Mouse (Mus musculus) liver, embryonic 13.5 days (tissue): ENCODE data around the gene Grap2. TPM values are rescaled to one million over a fixed set of nuclear protein-coding genes. Genes with fewer than 3 reads are reported as not detected.
"Not testable (repeated sequence)": the region's sequence is repeated elsewhere in the genome, so short reads cannot be mapped to it uniquely, and the experiment has no call there.

Experiments used
- ATAC-seq: fragments of 200-750 bp; cut with Nextera tagmentation; 2 replicates; pipeline ENCODE4 v1.8.0; 2017; ENCODE audit warnings: low read depth, mild to moderate bottlenecking, moderate number of reproducible peaks, moderate library complexity
- DNase-seq: peaks from one replicate; pipeline ENCODE4 v3.0.0; 2022
- H3K27ac ChIP-seq: fragments of 300-500 bp; sonication (generic); 2 replicates; pipeline ENCODE4 v1.5.1; 2015; ENCODE audit warnings: moderate library complexity, mild to moderate bottlenecking, inconsistent platforms
- H3K27me3 ChIP-seq: fragments of 300-500 bp; sonication (generic); 2 replicates; pipeline ENCODE4 v1.6.1; 2015; ENCODE audit warnings: mild to moderate bottlenecking, inconsistent platforms
- H3K36me3 ChIP-seq: fragments of 300-500 bp; sonication (generic); 2 replicates; pipeline ENCODE4 v1.6.1; 2015; ENCODE audit warnings: mild to moderate bottlenecking, inconsistent platforms
- H3K4me1 ChIP-seq: fragments of 300-500 bp; sonication (generic); replicated peaks from 2 replicates; pipeline ENCODE4 v1.6.1; 2015; ENCODE audit warnings: inconsistent platforms
- H3K4me2 ChIP-seq: fragments of 300-500 bp; sonication (generic); 2 replicates; pipeline ENCODE4 v1.6.1; 2015; ENCODE audit warnings: inconsistent platforms, mild to moderate bottlenecking, moderate library complexity
- H3K4me3 ChIP-seq: fragments of 300-500 bp; sonication (generic); replicated peaks from 2 replicates; pipeline ENCODE4 v1.5.1; 2015; ENCODE audit warnings: mild to moderate bottlenecking, inconsistent platforms
- H3K9ac ChIP-seq: fragments of 300-500 bp; sonication (generic); 2 replicates; pipeline ENCODE4 v1.6.1; 2015; ENCODE audit warnings: mild to moderate bottlenecking, inconsistent platforms
- H3K9me3 ChIP-seq: fragments of 300-500 bp; sonication (generic); replicated peaks from 2 replicates; pipeline ENCODE4 v1.6.1; 2016; ENCODE audit warnings: inconsistent platforms
- WGBS: fragments of 180-500 bp; shearing (Covaris S2); methylation state at CpG from one replicate; pipeline ENCODE4 v1.1.7; 2015; ENCODE audit not compliant: insufficient replicate concordance; 5-methylcytosine and 5-hydroxymethylcytosine counted together
- polyA plus RNA-seq: library from polyadenylated mRNA; unstranded; fragments of >200 nt; fragmentation: Nextera tagmentation; extraction: Ambion mirVana; gene quantifications from 2 replicates; pipeline ENCODE4 v1.2.1, GENCODE M21; 2015

Gene Grap2
- polyA plus RNA-seq, 1 experiment from 2014 or later: 31.6 TPM

- H3K27ac ChIP-seq, H3K4me3 ChIP-seq, H3K9ac ChIP-seq, DNase-seq, H3K9me3 ChIP-seq, H3K4me2 ChIP-seq, H3K36me3 ChIP-seq, ATAC-seq: not testable (repeated sequence)
- Histone ChIP-seq H3K4me1 (peaks cover 12% of the 10 kb centered on the region), H3K27me3 (peaks cover 67% of the 10 kb centered on the region)
- 54% methylated on average over 1 of the region's 1 CpGs for WGBS
Measured at GRCm38 (mm10) chr15:80580585-80580984, 8.2 kb downstream of the Grap2 start.

- H3K9me3 ChIP-seq: no peaks in the 10 kb centered on the region
- no peak overlapping the region for H3K27ac ChIP-seq
- H3K27me3 ChIP-seq: peaks cover 50% of the 10 kb centered on the region
- WGBS: 33% methylated on average over 20 of the region's 20 CpGs
- H3K4me1 ChIP-seq: peaks cover 15% of the 10 kb centered on the region
- DNase-seq (peak; percentile 17), ATAC-seq (peak; percentile 54)
- H3K9ac ChIP-seq: no peak overlapping the region
- H3K4me2 ChIP-seq: peak overlapping the region; percentile 31
- H3K36me3 ChIP-seq: no peaks in the 10 kb centered on the region
- no peak overlapping the region for H3K4me3 ChIP-seq
Measured at GRCm38 (mm10) chr15:80582581-80583495, 10.4 kb downstream of the Grap2 start.

- H3K4me2 ChIP-seq: no peak overlapping the region
- 50% methylated on average over 4 of the region's 4 CpGs for WGBS
- no peaks in the 10 kb centered on the region for H3K36me3 ChIP-seq
- no peaks in the 10 kb centered on the region for H3K9me3 ChIP-seq
- H3K4me1 ChIP-seq: peaks cover 15% of the 10 kb centered on the region
- H3K9ac ChIP-seq: no peak overlapping the region
- no peak overlapping the region for H3K27ac ChIP-seq
- DNase-seq (no peak), ATAC-seq (no peak)
- H3K4me3 ChIP-seq: no peak overlapping the region
- H3K27me3 ChIP-seq: peaks cover 40% of the 10 kb centered on the region
Measured at GRCm38 (mm10) chr15:80586296-80586695, 13.9 kb downstream of the Grap2 start.

- ATAC-seq: no peak
- no peak for DNase-seq
- H3K4me3 ChIP-seq: no peak overlapping the region
- no peak overlapping the region for H3K27ac ChIP-seq
- 58% methylated on average over 5 of the region's 5 CpGs for WGBS
- no peak overlapping the region for H3K4me2 ChIP-seq
- peaks cover 11% of the 10 kb centered on the region; the same call in 1 of the 2 replicates for H3K4me1 ChIP-seq
- no peak overlapping the region for H3K9ac ChIP-seq
- no peaks in the 10 kb centered on the region for H3K36me3 ChIP-seq
- H3K9me3 ChIP-seq: no peaks in the 10 kb centered on the region
- peaks cover 29% of the 10 kb centered on the region for H3K27me3 ChIP-seq
Measured at GRCm38 (mm10) chr15:80590641-80591040, 18.2 kb downstream of the Grap2 start.

- peaks cover 8% of the 10 kb centered on the region; the same call in 1 of the 2 replicates for H3K4me1 ChIP-seq
- H3K4me3 ChIP-seq: no peak overlapping the region
- H3K36me3 ChIP-seq: no peaks in the 10 kb centered on the region
- H3K9ac ChIP-seq: no peak overlapping the region
- peaks cover 26% of the 10 kb centered on the region for H3K27me3 ChIP-seq
- DNase-seq (no peak), ATAC-seq (no peak)
- no peaks in the 10 kb centered on the region for H3K9me3 ChIP-seq
- WGBS: 75% methylated on average over 6 of the region's 6 CpGs
- H3K27ac ChIP-seq: no peak overlapping the region
- H3K4me2 ChIP-seq: no peak overlapping the region
Measured at GRCm38 (mm10) chr15:80592737-80593136, 20.3 kb downstream of the Grap2 start.

GRCm38 (mm10) chr15:80593877-80594276 is 21.5 kb downstream of the Grap2 start:
- DNase-seq: no peak
- Histone ChIP-seq H3K36me3 (no peaks in the 10 kb centered on the region), H3K4me1 (peaks cover 13% of the 10 kb centered on the region), H3K9me3 (no peaks in the 10 kb centered on the region), H3K4me2 (no peak overlapping the region), H3K27ac (no peak overlapping the region), H3K9ac (no peak overlapping the region), H3K27me3 (peaks cover 29% of the 10 kb centered on the region), H3K4me3 (no peak overlapping the region)
- ATAC-seq: no peak
- WGBS: 39% methylated on average over 5 of the region's 5 CpGs

GRCm38 (mm10) chr15:80598750-80599149 is 26.4 kb downstream of the Grap2 start:
- Histone ChIP-seq H3K9me3 (no peaks in the 10 kb centered on the region), H3K4me1 (peaks cover 18% of the 10 kb centered on the region), H3K4me3 (peak overlapping the region; percentile 33), H3K9ac (no peak overlapping the region), H3K4me2 (peak overlapping the region; percentile 61), H3K27ac (no peak overlapping the region), H3K27me3 (peaks cover 18% of the 10 kb centered on the region), H3K36me3 (no peaks in the 10 kb centered on the region)
- WGBS: 64% methylated on average over 12 of the region's 12 CpGs
- ATAC-seq (no peak), DNase-seq (no peak)

GRCm38 (mm10) chr15:80599213-80599750 is 26.9 kb downstream of the Grap2 start:
- WGBS: 20% methylated on average over 16 of the region's 16 CpGs

GRCm38 (mm10) chr15:80599843-80600242 is 27.4 kb downstream of the Grap2 start:
- H3K9ac ChIP-seq: no peak overlapping the region
- ATAC-seq: no peak
- no peak overlapping the region for H3K4me3 ChIP-seq
- H3K4me2 ChIP-seq: peak overlapping the region; percentile 61
- H3K4me1 ChIP-seq: peaks cover 16% of the 10 kb centered on the region
- peaks cover 18% of the 10 kb centered on the region for H3K27me3 ChIP-seq
- no peak overlapping the region for H3K27ac ChIP-seq
- no peaks in the 10 kb centered on the region for H3K9me3 ChIP-seq
- 67% methylated on average over 4 of the region's 4 CpGs for WGBS
- H3K36me3 ChIP-seq: no peaks in the 10 kb centered on the region
- no peak for DNase-seq

More at GRCm38 (mm10) chr15:80599213-80599750, 26.9 kb downstream of the Grap2 start:
- Histone ChIP-seq H3K9ac (peak overlapping the region; percentile 37), H3K9me3 (no peaks in the 10 kb centered on the region), H3K4me3 (peak overlapping the region; percentile 33), H3K4me1 (peaks cover 16% of the 10 kb centered on the region), H3K4me2 (peak overlapping the region; percentile 61), H3K27ac (peak overlapping the region; percentile 12; the same call in 1 of the 2 replicates), H3K36me3 (no peaks in the 10 kb centered on the region), H3K27me3 (peaks cover 18% of the 10 kb centered on the region)
- DNase-seq: peak; percentile 74
- ATAC-seq: peak; percentile 93

GRCm38 (mm10) chr15:80601456-80601855 is 29.1 kb downstream of the Grap2 start:
- DNase-seq: no peak
- Histone ChIP-seq H3K27me3 (peaks cover 15% of the 10 kb centered on the region), H3K4me3 (no peak overlapping the region), H3K4me2 (no peak overlapping the region), H3K9me3 (no peaks in the 10 kb centered on the region), H3K4me1 (peaks cover 16% of the 10 kb centered on the region), H3K9ac (no peak overlapping the region), H3K36me3 (no peaks in the 10 kb centered on the region), H3K27ac (no peak overlapping the region)
- no peak for ATAC-seq
- WGBS: 65% methylated on average over 7 of the region's 7 CpGs

- Histone ChIP-seq H3K4me2 (no peak overlapping the region), H3K27me3 (peaks cover 15% of the 10 kb centered on the region; the same call in 1 of the 2 replicates), H3K27ac (no peak overlapping the region), H3K9ac (no peak overlapping the region), H3K4me3 (no peak overlapping the region), H3K9me3 (no peaks in the 10 kb centered on the region), H3K4me1 (peaks cover 16% of the 10 kb centered on the region), H3K36me3 (no peaks in the 10 kb centered on the region)
- ATAC-seq (no peak), DNase-seq (no peak)
- WGBS: 64% methylated on average over 7 of the region's 7 CpGs
Measured at GRCm38 (mm10) chr15:80602487-80602886, 30.1 kb downstream of the Grap2 start.
